Mouse (Mus musculus) monocyte, adult 59 days (primary cell): ENCODE data around the gene Socs7. TPM values are rescaled to one million over a fixed set of nuclear protein-coding genes. Genes with fewer than 3 reads are reported as not detected.

Source experiments
- total RNA-seq, 2 experiments: library from RNA; stranded (reverse); gene quantifications; one replicate each; pipeline ENCODE4 v1.2.4; 2023

Socs7 gene
- total RNA-seq = 10 to 100 TPM; 17.2 to 21.1 TPM

GRCm38 (mm10) chr11:97361948-97362648 lies at the start of gene Socs7:
Gene Socs7, plus strand, starts transcription at chr11:97362551.

GRCm38 (mm10) chr11:97315504-97316503 lies 46.5 kb upstream of the Socs7 start, which contains the start of gene Mrpl45:
Gene Mrpl45, plus strand, starts transcription at chr11:97315716.

GRCm38 (mm10) chr11:97352027-97352684 lies 10.2 kb upstream of the Socs7 start, which contains the start of gene Gpr179:
Gene Gpr179, minus strand, starts transcription at chr11:97352077.

GRCm38 (mm10) chr11:97415330-97415711 lies 53.0 kb downstream of the Socs7 start, which contains the start of gene Arhgap23:
Gene Arhgap23, plus strand, starts transcription at chr11:97415533.

Other genes starting within 250 kb of the Socs7 start
- gene Tbx21, start 247.2 kb upstream of the Socs7 start, total RNA-seq = under 1 TPM in 1 of 2 experiments, not detected in 1; 0.21 TPM
- 10 to 100 TPM; 46.7 to 50.4 TPM for gene Tbkbp1, start 211.1 kb upstream of the Socs7 start, total RNA-seq
- gene Kpnb1, start 174.7 kb upstream of the Socs7 start, total RNA-seq = 10 to 100 TPM; 89.2 to 95.8 TPM
- gene Npepps, start 81.9 kb upstream of the Socs7 start, total RNA-seq = 10 to 100 TPM; 59.1 to 59.2 TPM
- 10 to 100 TPM; 10.5 to 11.5 TPM for gene Mrpl45, start 46.8 kb upstream of the Socs7 start, total RNA-seq
- not detected for gene Gpr179, start 10.5 kb upstream of the Socs7 start, total RNA-seq
- 10 to 100 TPM; 30.8 to 35.8 TPM for gene Arhgap23, start 53.0 kb downstream of the Socs7 start, total RNA-seq
- gene 4933428G20Rik, start 137.8 kb downstream of the Socs7 start, total RNA-seq = not detected
- gene Srcin1, start 213.6 kb downstream of the Socs7 start, total RNA-seq = under 1 TPM; 0.13 to 0.15 TPM